Mouse (Mus musculus) thymus, adult 2 months (tissue): ENCODE measurements at regions not wholly inside any gene's neighbourhood (a gene's known extent, or its start where the extent isn't known, plus 50 kb on each side); places are given as distances from the start of the nearest gene placed in this dataset.

ENCODE experiments used
- CTCF ChIP-seq: fragments of 200-500 bp; IDR thresholded peaks from 2 replicates; pipeline ENCODE4 v1.5.1; 2012; ENCODE audit warnings: mild to moderate bottlenecking, control low read depth, low read length, moderate library complexity, borderline replicate concordance; ENCODE audit not compliant: control insufficient read depth, poor library complexity, insufficient read depth; ENCODE audit errors: extremely low read depth
- POLR2A ChIP-seq: fragments of 200-500 bp; IDR thresholded peaks from 2 replicates; pipeline ENCODE4 v1.6.1; 2012; ENCODE audit warnings: mild to moderate bottlenecking, low read length, control low read depth, moderate library complexity; ENCODE audit not compliant: control insufficient read depth, poor library complexity, insufficient read depth; ENCODE audit errors: extremely low read depth

DNA sequence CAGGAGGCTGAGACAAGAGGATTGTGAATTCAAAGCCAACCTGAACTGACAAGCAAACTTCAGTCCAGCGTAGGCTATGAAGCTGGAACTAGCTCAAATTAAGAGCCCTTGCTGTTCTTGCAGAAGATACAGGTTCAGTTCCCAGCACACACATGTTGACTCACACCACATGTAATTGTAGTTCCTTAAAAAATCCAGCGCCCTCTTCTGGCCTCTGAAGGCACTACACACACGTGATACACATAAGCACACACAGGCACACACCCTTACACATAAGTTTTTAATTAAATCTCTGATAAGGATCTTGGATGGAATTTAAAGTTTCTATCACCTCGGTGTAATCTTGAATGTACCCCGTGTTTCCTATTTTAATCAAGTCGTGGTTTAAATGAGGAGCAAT lies 65.2 kb upstream of the Rpl38 start:
- TF ChIP-seq CTCF (no peak), POLR2A (no peak)
